ENCODE assay signal across 9 mouse cellular contexts in the genomic region with DNA sequence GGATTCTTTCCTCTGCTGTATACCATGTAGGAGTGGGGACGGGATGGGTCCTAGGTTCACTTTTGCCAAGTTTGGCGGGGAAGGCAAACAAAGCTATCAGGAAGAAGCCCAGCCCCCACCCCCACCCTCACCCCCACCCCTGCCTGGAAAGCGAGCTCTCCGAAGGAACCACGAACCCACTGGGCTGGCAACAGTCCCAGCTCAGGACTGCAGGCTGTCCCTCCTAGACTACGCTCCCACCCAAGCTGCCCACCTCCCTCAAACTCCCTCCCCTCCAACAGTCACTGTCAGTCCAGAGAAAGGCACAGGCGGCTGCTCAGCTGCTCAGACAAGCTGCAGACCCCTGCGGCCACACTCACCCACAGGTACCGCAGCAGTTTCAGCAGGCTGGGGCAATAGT. TPM values are rescaled to one million over a fixed set of nuclear protein-coding genes. Genes with fewer than 3 reads are reported as not detected.
DNase-seq lines count a peak whose midpoint lies in the region; ATAC-seq and TF ChIP-seq lines count a peak whose summit lies in the region.
"Had no signal": no experiment of that assay in that cellular context is flagged by ENCODE, and none has a peak within 500 bp of the region (broad histone marks: within the 10 kb centered on the region; RNA-seq: fewer than 3 reads in every experiment).

No protein-coding gene starts in this region.

- H3K27ac ChIP-seq in embryonic facial prominence, embryonic 14.5 days (replicated peaks; ENCODE audit: low read depth, low read length): no peak overlapping the region
- H3K27ac ChIP-seq in intestine, embryonic 16.5 days (ENCODE audit: low read length): no peak overlapping the region

- H3K27me3 ChIP-seq in embryonic facial prominence, embryonic 14.5 days (replicated peaks; ENCODE audit: control insufficient read depth, insufficient read depth, low read length): no peaks in the 10 kb centered on the region
- H3K27me3 ChIP-seq in intestine, embryonic 16.5 days (replicated peaks; ENCODE audit: control insufficient read depth, insufficient read depth, low read length): no peaks in the 10 kb centered on the region
- no peaks in the 10 kb centered on the region for H3K27me3 ChIP-seq in myocyte (ENCODE audit: control insufficient read depth, insufficient read depth, insufficient read length)

- H3K9me3 ChIP-seq in embryonic facial prominence, embryonic 14.5 days (ENCODE audit: control insufficient read depth, low read length): no peaks in the 10 kb centered on the region
- H3K9me3 ChIP-seq in intestine, embryonic 16.5 days (ENCODE audit: control insufficient read depth, low read length): no peaks in the 10 kb centered on the region

- H3ac ChIP-seq in myocyte (ENCODE audit: control insufficient read depth, insufficient read length): peak overlapping the region; percentile 30

- peak overlapping the region; percentile 33 for H3K4me3 ChIP-seq in embryonic facial prominence, embryonic 14.5 days (ENCODE audit: low read depth, low read length)
- peak overlapping the region; percentile 29 for H3K4me3 ChIP-seq in intestine, embryonic 16.5 days (ENCODE audit: low read length)
- H3K4me3 ChIP-seq in myocyte: peak overlapping the region; percentile 23

- WGBS in embryonic facial prominence, embryonic 14.5 days: 6% methylated on average over 4 of the region's 9 CpGs
- 11% methylated on average over 9 of the region's 9 CpGs for WGBS in intestine, embryonic 16.5 days

- no peaks in the 10 kb centered on the region for H3K36me3 ChIP-seq in embryonic facial prominence, embryonic 14.5 days (ENCODE audit: control insufficient read depth, insufficient read depth, low read length)
- no peaks in the 10 kb centered on the region for H3K36me3 ChIP-seq in intestine, embryonic 16.5 days (ENCODE audit: control insufficient read depth, insufficient read depth, low read length)
- no peaks in the 10 kb centered on the region for H3K36me3 ChIP-seq in myocyte (ENCODE audit: control insufficient read depth, insufficient read depth)

- intact Hi-C loops in gastrocnemius, postnatal 36 days (cut with DNase I): no loop called here

- H3K4me1 ChIP-seq in embryonic facial prominence, embryonic 14.5 days (ENCODE audit: control insufficient read depth, insufficient read depth, low read length): peaks cover 32% of the 10 kb centered on the region
- peaks cover 55% of the 10 kb centered on the region for H3K4me1 ChIP-seq in intestine, embryonic 16.5 days (ENCODE audit: control insufficient read depth, insufficient read depth, low read length)

- H3K9ac ChIP-seq in embryonic facial prominence, embryonic 14.5 days (ENCODE audit: low read depth, low read length): peak overlapping the region; percentile 35
- peak overlapping the region; percentile 46; the same call in 1 of the 2 replicates for H3K9ac ChIP-seq in intestine, embryonic 16.5 days (ENCODE audit: low read depth, low read length)

- DNase-seq in kidney, postnatal 10 days: peak; percentile 47
- DNase-seq in kidney, postnatal 14 days: no peak
- DNase-seq in embryonic facial prominence, embryonic 14.5 days (ENCODE audit: low spot score): peak; percentile 73
- DNase-seq in cerebellum, postnatal 25 days: no peak
- no peak for DNase-seq in gastrocnemius, postnatal 36 days
- DNase-seq: layer of hippocampus, postnatal 36 days had no signal

- no peak for TF ChIP-seq POLR2A in myocyte (IDR thresholded peaks at IDR 0.05; ENCODE audit: insufficient read length, low read depth)

- 0 out of 2 replicates have a peak, but pooled peaks have one; percentile 11 for ATAC-seq in embryonic facial prominence, embryonic 14.5 days (ENCODE audit: low read depth)
- ATAC-seq in intestine, embryonic 16.5 days: no peak
- ATAC-seq in granulocyte monocyte progenitor cell, adult 5-6 weeks (replicated peaks; ENCODE audit: poor library complexity, severe bottlenecking): no peak

- H3K4me2 ChIP-seq in embryonic facial prominence, embryonic 14.5 days (ENCODE audit: low read depth, low read length): peak overlapping the region; percentile 59
- peak overlapping the region; percentile 55 for H3K4me2 ChIP-seq in intestine, embryonic 16.5 days (ENCODE audit: low read depth, low read length)
- H3K4me2 ChIP-seq in myocyte (ENCODE audit: low read depth): peak overlapping the region; percentile 80

- H3K79me2 ChIP-seq in myocyte (ENCODE audit: control insufficient read depth, insufficient read depth): no peaks in the 10 kb centered on the region

TF ChIP-seq in myocyte, 11 proteins besides CTCF, POLR2A, EP300 and RAD21:
- TF ChIP-seq CEBPB (IDR thresholded peaks at IDR 0.05; ENCODE audit: insufficient read depth, poor library complexity, severe bottlenecking): no peak
- no peak for TF ChIP-seq POLR2AphosphoS2 (IDR thresholded peaks at IDR 0.05; ENCODE audit: insufficient read length, low read depth)
- TF ChIP-seq SRF (IDR thresholded peaks at IDR 0.05; ENCODE audit: control insufficient read depth, insufficient read length, low read depth): no peak
- TF ChIP-seq REST (IDR thresholded peaks at IDR 0.05; ENCODE audit: insufficient read depth, insufficient read length): no peak
- no peak for TF ChIP-seq E2F4 (IDR thresholded peaks at IDR 0.05; ENCODE audit: insufficient read depth)
- TF ChIP-seq MYOG (IDR thresholded peaks at IDR 0.05; ENCODE audit: control insufficient read depth in 1 of 3, insufficient read depth in 1 of 3, insufficient read length in 2 of 3, low read depth in 2 of 3): no peak
- no peak for TF ChIP-seq TCF3 (IDR thresholded peaks at IDR 0.05; ENCODE audit: insufficient read length, low read depth)
- no peak for TF ChIP-seq TCF12 (IDR thresholded peaks at IDR 0.05; ENCODE audit: insufficient read depth, poor library complexity, severe bottlenecking)
- TF ChIP-seq USF1 (IDR thresholded peaks at IDR 0.05; ENCODE audit: low read depth): no peak
- no peak for TF ChIP-seq MAX (IDR thresholded peaks at IDR 0.05; ENCODE audit: low read depth)
- no peak for TF ChIP-seq MYOD1 (IDR thresholded peaks at IDR 0.05; ENCODE audit: control insufficient read depth in 1 of 3, insufficient read length in 2 of 3, low read depth in 2 of 3)
TF ChIP-seq in myocyte: peak in this region for 0.

RNA-seq across cellular contexts. Expression of gene 2900026A02Rik, which starts 58.3 kb away (rescaled TPM):
- 8.8 and 9.2 TPM in 2 replicates for polyA plus RNA-seq in embryonic facial prominence, embryonic 14.5 days (2014; fragmentation: Nextera tagmentation; extraction: Ambion mirVana)
- 8.3 and 9.5 TPM in 2 replicates for polyA plus RNA-seq in intestine, embryonic 16.5 days (2015; fragmentation: Nextera tagmentation; extraction: Ambion mirVana)
- 16.6 TPM for polyA plus RNA-seq in myocyte (2012; fragmentation: generic; extraction: Trizol)
- 10 to 100 TPM; 22.3 to 23.0 TPM for total RNA-seq in gastrocnemius, postnatal 36 days (2021)
- 3.0 and 4.1 TPM in 2 replicates for total RNA-seq in granulocyte monocyte progenitor cell, adult 5-6 weeks (2014; fragmentation: Nextera tagmentation)
- total RNA-seq in granulocyte monocyte progenitor cell, adult 5-6 weeks (2017): 0.47 and 0.88 TPM in 2 replicates

Comparison
In these comparisons a context has a peak if more than half of its experiments do, and no peak if none do; other contexts are left out.
1. DNase-seq: peak in kidney, postnatal 10 days (single experiment) and embryonic facial prominence, embryonic 14.5 days (single experiment); none in kidney, postnatal 14 days (single experiment), cerebellum, postnatal 25 days (0 of 2) and gastrocnemius, postnatal 36 days (0 of 2).
2. Peak in every context shown above with its lines, with median percentiles within 50 percentile points of each other: H3K4me2 ChIP-seq and H3K4me3 ChIP-seq.